Mouse (Mus musculus) brain, embryonic 14.5 days (tissue): ENCODE measurements around the gene Nrp2.

Source experiments
- CTCF ChIP-seq: fragments of 200-500 bp; IDR thresholded peaks from 2 replicates; pipeline ENCODE4 v1.5.1; 2012; ENCODE audit warnings: inconsistent platforms, mild to moderate bottlenecking, moderate library complexity, borderline replicate concordance; ENCODE audit not compliant: insufficient read depth, insufficient read length; ENCODE audit errors: extremely low read depth
- POLR2A ChIP-seq: fragments of 200-500 bp; IDR thresholded peaks from 2 replicates; pipeline ENCODE4 v1.6.1; 2012; ENCODE audit warnings: mild to moderate bottlenecking, inconsistent platforms, borderline replicate concordance; ENCODE audit not compliant: poor library complexity, insufficient read depth, insufficient read length, severe bottlenecking; ENCODE audit errors: extremely low read depth

DNA sequence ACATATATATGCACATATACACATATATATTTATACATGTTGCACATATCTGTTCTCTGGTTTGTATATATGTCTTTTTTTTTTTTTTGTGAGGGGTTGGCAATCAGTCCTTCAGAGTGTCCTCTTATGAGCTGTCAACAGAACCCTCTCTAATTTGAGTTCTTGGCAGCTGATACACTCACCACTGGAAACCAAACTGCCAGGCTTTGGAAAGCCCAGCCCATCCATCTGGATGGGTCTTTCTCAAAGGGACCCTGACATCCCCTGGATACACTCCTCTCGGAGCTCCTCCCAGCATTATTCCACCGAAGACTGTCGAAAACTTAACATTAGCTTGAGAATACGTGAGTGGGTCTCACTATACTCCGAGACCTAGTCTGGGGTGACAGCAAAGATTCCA is 157.2 kb downstream of the Nrp2 start:
- TF ChIP-seq CTCF (no peak), POLR2A (no peak)
